Mouse (Mus musculus): ENCODE data around the gene Cnot4. TPM values are rescaled to one million over a fixed set of nuclear protein-coding genes. Genes with fewer than 3 reads are reported as not detected.

Gene Cnot4
- polyA plus RNA-seq, 1 experiment, result 19.6 TPM

DNA sequence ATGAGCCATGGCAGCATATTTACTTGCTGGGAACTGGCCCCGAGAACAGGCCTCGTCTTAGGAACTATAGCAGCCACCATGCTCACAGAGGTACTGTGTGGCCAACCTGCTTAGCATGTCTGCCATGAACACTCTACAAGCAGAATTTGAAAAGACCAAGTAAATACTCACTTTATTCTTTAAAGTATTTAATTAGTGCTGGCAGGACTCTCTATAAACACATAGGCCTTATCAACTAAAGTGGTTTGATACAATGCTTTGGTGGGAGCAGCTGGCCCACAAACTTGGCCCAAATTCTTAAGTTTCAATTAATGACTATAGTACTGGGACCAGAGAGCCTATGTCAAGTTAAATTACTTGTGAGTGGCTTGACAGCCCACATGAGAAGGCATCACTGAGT, 105.5 kb downstream of the Cnot4 start:
- H3K27ac ChIP-seq (ENCODE audit: control insufficient read depth, insufficient read depth, low read depth, low read length, poor library complexity), result no peak overlapping the region
- 91% methylated on average over 2 of the region's 2 CpGs for WGBS
- no peak for TF ChIP-seq POLR2A (IDR thresholded peaks at IDR 0.05; ENCODE audit: borderline replicate concordance, control insufficient read depth, low read depth, low read length)
- no peak for TF ChIP-seq CTCF (IDR thresholded peaks at IDR 0.05; ENCODE audit: control insufficient read depth, insufficient read depth, low read length)
- H3K4me3 ChIP-seq (replicated peaks; ENCODE audit: control insufficient read depth, low read depth, low read length), result no peak overlapping the region
- no peaks in the 10 kb centered on the region for H3K4me1 ChIP-seq (ENCODE audit: control insufficient read depth, insufficient read depth, low read length)

DNA sequence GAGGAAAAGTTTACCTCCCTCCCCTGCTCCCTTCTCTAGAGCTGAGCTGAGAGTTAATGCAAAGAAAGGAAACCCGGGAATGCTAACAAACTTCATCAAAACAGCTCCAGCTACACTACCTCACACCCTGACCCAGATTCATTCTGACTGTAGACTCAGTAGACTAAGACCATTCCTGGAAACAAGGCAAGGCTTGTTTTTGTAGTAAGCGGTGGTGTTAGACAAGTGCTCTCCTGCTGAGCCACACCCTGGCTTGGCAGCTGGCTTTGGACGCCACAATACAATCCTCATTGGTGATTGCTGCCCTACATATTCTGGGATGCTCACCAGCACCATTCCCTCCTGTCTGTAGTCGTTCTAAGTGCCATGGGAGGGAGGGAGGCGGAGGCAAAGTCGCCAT, 106.3 kb downstream of the Cnot4 start:
- H3K27ac ChIP-seq (ENCODE audit: control insufficient read depth, insufficient read depth, low read depth, low read length, poor library complexity), result no peak overlapping the region
- no peaks in the 10 kb centered on the region for H3K4me1 ChIP-seq (ENCODE audit: control insufficient read depth, insufficient read depth, low read length)
- no peak overlapping the region for H3K4me3 ChIP-seq (replicated peaks; ENCODE audit: control insufficient read depth, low read depth, low read length)
- WGBS, result 84% methylated on average over 6 of the region's 6 CpGs
- TF ChIP-seq CTCF (IDR thresholded peaks at IDR 0.05; ENCODE audit: control insufficient read depth, insufficient read depth, low read length), result no peak
- no peak for TF ChIP-seq POLR2A (IDR thresholded peaks at IDR 0.05; ENCODE audit: borderline replicate concordance, control insufficient read depth, low read depth, low read length)

GRCm38 (mm10) chr6:35016624-35017023, 116.9 kb downstream of the Cnot4 start:
- no peak overlapping the region for H3K27ac ChIP-seq (ENCODE audit: control insufficient read depth, insufficient read depth, low read depth, low read length, poor library complexity)
- TF ChIP-seq POLR2A (IDR thresholded peaks at IDR 0.05; ENCODE audit: borderline replicate concordance, control insufficient read depth, low read depth, low read length) (no peak), CTCF (IDR thresholded peaks at IDR 0.05; ENCODE audit: control insufficient read depth, insufficient read depth, low read length) (no peak)
- 78% methylated on average over 5 of the region's 5 CpGs for WGBS
- no peaks in the 10 kb centered on the region for H3K4me1 ChIP-seq (ENCODE audit: control insufficient read depth, insufficient read depth, low read length)
- no peak overlapping the region for H3K4me3 ChIP-seq (replicated peaks; ENCODE audit: control insufficient read depth, low read depth, low read length)

- Histone ChIP-seq H3K27ac (ENCODE audit: control insufficient read depth, insufficient read depth, low read depth, low read length, poor library complexity) (no peak overlapping the region), H3K4me1 (ENCODE audit: control insufficient read depth, insufficient read depth, low read length) (no peaks in the 10 kb centered on the region), H3K4me3 (replicated peaks; ENCODE audit: control insufficient read depth, low read depth, low read length) (no peak overlapping the region)
- WGBS, result 77% methylated on average over 1 of the region's 1 CpGs
- no peak for TF ChIP-seq CTCF (IDR thresholded peaks at IDR 0.05; ENCODE audit: control insufficient read depth, insufficient read depth, low read length)
- TF ChIP-seq POLR2A (IDR thresholded peaks at IDR 0.05; ENCODE audit: borderline replicate concordance, control insufficient read depth, low read depth, low read length), result no peak
Observed at GRCm38 (mm10) chr6:35011953-35012352, 121.6 kb downstream of the Cnot4 start.

GRCm38 (mm10) chr6:35010705-35011104, 122.8 kb downstream of the Cnot4 start:
- H3K4me1 ChIP-seq (ENCODE audit: control insufficient read depth, insufficient read depth, low read length), result no peaks in the 10 kb centered on the region
- 91% methylated on average over 5 of the region's 5 CpGs for WGBS
- no peak overlapping the region for H3K27ac ChIP-seq (ENCODE audit: control insufficient read depth, insufficient read depth, low read depth, low read length, poor library complexity)
- no peak overlapping the region for H3K4me3 ChIP-seq (replicated peaks; ENCODE audit: control insufficient read depth, low read depth, low read length)
- no peak for TF ChIP-seq POLR2A (IDR thresholded peaks at IDR 0.05; ENCODE audit: borderline replicate concordance, control insufficient read depth, low read depth, low read length)
- TF ChIP-seq CTCF (IDR thresholded peaks at IDR 0.05; ENCODE audit: control insufficient read depth, insufficient read depth, low read length), result no peak

- H3K4me3 ChIP-seq (replicated peaks; ENCODE audit: control insufficient read depth, low read depth, low read length), result no peak overlapping the region
- no peaks in the 10 kb centered on the region for H3K4me1 ChIP-seq (ENCODE audit: control insufficient read depth, insufficient read depth, low read length)
- TF ChIP-seq POLR2A (IDR thresholded peaks at IDR 0.05; ENCODE audit: borderline replicate concordance, control insufficient read depth, low read depth, low read length) (no peak), CTCF (IDR thresholded peaks at IDR 0.05; ENCODE audit: control insufficient read depth, insufficient read depth, low read length) (no peak)
- WGBS, result 83% methylated on average over 18 of the region's 18 CpGs
- no peak overlapping the region for H3K27ac ChIP-seq (ENCODE audit: control insufficient read depth, insufficient read depth, low read depth, low read length, poor library complexity)
Observed at GRCm38 (mm10) chr6:35002261-35002669, 131.3 kb downstream of the Cnot4 start.

DNA sequence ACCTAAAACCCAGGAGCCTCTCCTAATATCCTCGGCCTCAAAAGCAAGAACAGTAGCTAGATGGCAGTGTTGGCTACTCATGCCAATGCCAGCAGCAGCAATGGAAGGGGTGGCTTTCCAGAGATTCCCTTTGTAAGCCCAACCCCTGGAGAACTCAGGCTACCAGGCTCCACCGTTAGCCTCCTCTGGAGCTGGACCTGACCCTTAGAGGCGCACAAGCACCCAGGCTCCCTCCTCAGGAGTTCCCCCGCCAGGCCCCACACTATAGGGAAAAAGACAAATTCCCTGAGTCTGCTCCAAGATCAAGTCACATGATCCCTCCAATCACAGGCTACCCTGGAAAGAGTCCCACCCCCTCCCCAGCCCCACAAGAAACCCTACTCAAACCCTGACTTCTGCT, 134.4 kb downstream of the Cnot4 start:
- no peak overlapping the region for H3K27ac ChIP-seq (ENCODE audit: control insufficient read depth, insufficient read depth, low read depth, low read length, poor library complexity)
- H3K4me1 ChIP-seq (ENCODE audit: control insufficient read depth, insufficient read depth, low read length), result no peaks in the 10 kb centered on the region
- 63% methylated on average over 4 of the region's 4 CpGs for WGBS
- no peak for TF ChIP-seq POLR2A (IDR thresholded peaks at IDR 0.05; ENCODE audit: borderline replicate concordance, control insufficient read depth, low read depth, low read length)
- no peak overlapping the region for H3K4me3 ChIP-seq (replicated peaks; ENCODE audit: control insufficient read depth, low read depth, low read length)

DNA sequence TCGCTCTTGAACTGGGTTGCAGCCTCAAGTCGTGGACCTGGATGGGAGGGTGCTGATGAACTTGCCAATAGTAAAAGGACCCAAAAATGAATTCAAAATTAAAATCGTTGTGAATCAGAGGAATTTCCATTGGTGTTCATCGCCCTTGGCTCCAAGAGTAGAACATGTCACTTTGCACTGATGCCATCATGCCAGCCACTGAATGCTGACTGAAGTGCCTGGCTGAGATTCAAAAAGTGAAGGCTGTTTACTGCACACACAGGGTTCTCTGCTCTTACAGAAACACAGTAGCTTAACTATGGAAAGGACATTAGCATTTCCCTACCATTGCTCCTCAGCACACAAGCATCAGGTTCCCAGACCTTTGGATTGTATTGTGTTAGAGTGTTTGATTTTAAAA, 137.0 kb downstream of the Cnot4 start:
- Histone ChIP-seq H3K4me1 (ENCODE audit: control insufficient read depth, insufficient read depth, low read length) (no peaks in the 10 kb centered on the region), H3K4me3 (replicated peaks; ENCODE audit: control insufficient read depth, low read depth, low read length) (no peak overlapping the region), H3K27ac (ENCODE audit: control insufficient read depth, insufficient read depth, low read depth, low read length, poor library complexity) (no peak overlapping the region)
- 67% methylated on average over 4 of the region's 4 CpGs for WGBS
- no peak for TF ChIP-seq CTCF (IDR thresholded peaks at IDR 0.05; ENCODE audit: control insufficient read depth, insufficient read depth, low read length)

GRCm38 (mm10) chr6:34995265-34995681, 138.3 kb downstream of the Cnot4 start:
- 5% methylated on average over 13 of the region's 13 CpGs for WGBS
- Histone ChIP-seq H3K4me1 (ENCODE audit: control insufficient read depth, insufficient read depth, low read length) (no peaks in the 10 kb centered on the region), H3K27ac (ENCODE audit: control insufficient read depth, insufficient read depth, low read depth, low read length, poor library complexity) (no peak overlapping the region), H3K4me3 (replicated peaks; ENCODE audit: control insufficient read depth, low read depth, low read length) (peak overlapping the region; percentile 52)
- TF ChIP-seq POLR2A (IDR thresholded peaks at IDR 0.05; ENCODE audit: borderline replicate concordance, control insufficient read depth, low read depth, low read length), result no peak
- peak; percentile 81 for TF ChIP-seq CTCF (IDR thresholded peaks at IDR 0.05; ENCODE audit: control insufficient read depth, insufficient read depth, low read length)
